Mouse (Mus musculus): ENCODE data around the gene Prn. TPM values are rescaled to one million over a fixed set of nuclear protein-coding genes. Genes with fewer than 3 reads are reported as not detected.
A peak's percentile ranks its signal among the peaks of the same experiment; 100 is the strongest.

The Prn gene
- polyA plus RNA-seq, 1 experiment from 2014 or later, result not detected

- Histone ChIP-seq H3K4me2 (replicated peaks) (no peak overlapping the region), H3K4me3 (replicated peaks; ENCODE audit: low read length) (no peak overlapping the region), H3K36me3 (replicated peaks; ENCODE audit: control insufficient read depth, insufficient read depth) (peaks cover 21% of the 10 kb centered on the region), H3K27ac (no peak overlapping the region), H3K9ac (no peak overlapping the region), H3K9me3 (ENCODE audit: control insufficient read depth, low read length) (no peaks in the 10 kb centered on the region), H3K27me3 (ENCODE audit: control insufficient read depth, insufficient read depth, low read length) (no peaks in the 10 kb centered on the region), H3K4me1 (replicated peaks; ENCODE audit: control insufficient read depth, insufficient read depth, low read length) (no peaks in the 10 kb centered on the region)
- no peak for ATAC-seq (ENCODE audit: low FRiP score)
- no peak for DNase-seq (ENCODE audit: low spot score)
- 78% methylated on average over 6 of the region's 6 CpGs for WGBS
Measured at GRCm38 (mm10) chr2:131941501-131941900, 31.7 kb downstream of the Prn start.

GRCm38 (mm10) chr2:131944370-131944769 lies 34.6 kb downstream of the Prn start:
- Histone ChIP-seq H3K9me3 (ENCODE audit: control insufficient read depth, low read length) (no peaks in the 10 kb centered on the region), H3K4me3 (replicated peaks; ENCODE audit: low read length) (no peak overlapping the region), H3K27ac (no peak overlapping the region), H3K27me3 (ENCODE audit: control insufficient read depth, insufficient read depth, low read length) (no peaks in the 10 kb centered on the region), H3K4me2 (replicated peaks) (no peak overlapping the region), H3K4me1 (replicated peaks; ENCODE audit: control insufficient read depth, insufficient read depth, low read length) (no peaks in the 10 kb centered on the region), H3K9ac (no peak overlapping the region), H3K36me3 (replicated peaks; ENCODE audit: control insufficient read depth, insufficient read depth) (no peaks in the 10 kb centered on the region)
- no peak for ATAC-seq (ENCODE audit: low FRiP score)
- DNase-seq (ENCODE audit: low spot score), result no peak
- 18% methylated on average over 1 of the region's 1 CpGs for WGBS

- H3K4me1 ChIP-seq (replicated peaks; ENCODE audit: control insufficient read depth, insufficient read depth, low read length), result no peaks in the 10 kb centered on the region
- no peak overlapping the region for H3K4me2 ChIP-seq (replicated peaks)
- no peak overlapping the region for H3K27ac ChIP-seq
- H3K9me3 ChIP-seq (ENCODE audit: control insufficient read depth, low read length), result no peaks in the 10 kb centered on the region
- DNase-seq (ENCODE audit: low spot score) (no peak), ATAC-seq (ENCODE audit: low FRiP score) (no peak)
- H3K27me3 ChIP-seq (ENCODE audit: control insufficient read depth, insufficient read depth, low read length), result no peaks in the 10 kb centered on the region
- H3K4me3 ChIP-seq (replicated peaks; ENCODE audit: low read length), result no peak overlapping the region
- H3K36me3 ChIP-seq (replicated peaks; ENCODE audit: control insufficient read depth, insufficient read depth), result no peaks in the 10 kb centered on the region
- 88% methylated on average over 8 of the region's 8 CpGs for WGBS
- no peak overlapping the region for H3K9ac ChIP-seq
Measured at GRCm38 (mm10) chr2:131945225-131945624, 35.5 kb downstream of the Prn start.

GRCm38 (mm10) chr2:131945765-131946164 lies 36.0 kb downstream of the Prn start:
- WGBS, result 90% methylated on average over 6 of the region's 6 CpGs

GRCm38 (mm10) chr2:131946351-131946750 lies 36.6 kb downstream of the Prn start:
- no peak for ATAC-seq (ENCODE audit: low FRiP score)
- 94% methylated on average over 16 of the region's 16 CpGs for WGBS
- Histone ChIP-seq H3K27me3 (ENCODE audit: control insufficient read depth, insufficient read depth, low read length) (no peaks in the 10 kb centered on the region), H3K36me3 (replicated peaks; ENCODE audit: control insufficient read depth, insufficient read depth) (no peaks in the 10 kb centered on the region), H3K9ac (no peak overlapping the region), H3K4me3 (replicated peaks; ENCODE audit: low read length) (no peak overlapping the region), H3K9me3 (ENCODE audit: control insufficient read depth, low read length) (no peaks in the 10 kb centered on the region), H3K4me1 (replicated peaks; ENCODE audit: control insufficient read depth, insufficient read depth, low read length) (no peaks in the 10 kb centered on the region), H3K4me2 (replicated peaks) (no peak overlapping the region), H3K27ac (no peak overlapping the region)
- DNase-seq (ENCODE audit: low spot score), result no peak

More at GRCm38 (mm10) chr2:131945765-131946164, 36.0 kb downstream of the Prn start:
- H3K4me3 ChIP-seq (replicated peaks; ENCODE audit: low read length), result no peak overlapping the region
- H3K9ac ChIP-seq, result no peak overlapping the region
- H3K36me3 ChIP-seq (replicated peaks; ENCODE audit: control insufficient read depth, insufficient read depth), result no peaks in the 10 kb centered on the region
- H3K4me2 ChIP-seq (replicated peaks), result no peak overlapping the region
- DNase-seq (ENCODE audit: low spot score), result no peak
- H3K27me3 ChIP-seq (ENCODE audit: control insufficient read depth, insufficient read depth, low read length), result no peaks in the 10 kb centered on the region
- no peak overlapping the region for H3K27ac ChIP-seq
- H3K4me1 ChIP-seq (replicated peaks; ENCODE audit: control insufficient read depth, insufficient read depth, low read length), result no peaks in the 10 kb centered on the region
- no peak for ATAC-seq (ENCODE audit: low FRiP score)
- no peaks in the 10 kb centered on the region for H3K9me3 ChIP-seq (ENCODE audit: control insufficient read depth, low read length)

GRCm38 (mm10) chr2:131948156-131948555 lies 38.4 kb downstream of the Prn start:
- 83% methylated on average over 3 of the region's 3 CpGs for WGBS
- no peak overlapping the region for H3K4me2 ChIP-seq (replicated peaks)
- H3K4me1 ChIP-seq (replicated peaks; ENCODE audit: control insufficient read depth, insufficient read depth, low read length), result peaks cover 3% of the 10 kb centered on the region; the same call in 1 of the 2 replicates
- no peak for ATAC-seq (ENCODE audit: low FRiP score)
- H3K9ac ChIP-seq, result no peak overlapping the region
- H3K27me3 ChIP-seq (ENCODE audit: control insufficient read depth, insufficient read depth, low read length), result peaks cover 11% of the 10 kb centered on the region; the same call in 1 of the 2 replicates
- no peak for DNase-seq (ENCODE audit: low spot score)
- no peak overlapping the region for H3K4me3 ChIP-seq (replicated peaks; ENCODE audit: low read length)
- no peak overlapping the region for H3K27ac ChIP-seq
- H3K36me3 ChIP-seq (replicated peaks; ENCODE audit: control insufficient read depth, insufficient read depth), result no peaks in the 10 kb centered on the region
- H3K9me3 ChIP-seq (ENCODE audit: control insufficient read depth, low read length), result no peaks in the 10 kb centered on the region

- H3K27ac ChIP-seq, result no peak overlapping the region
- H3K4me1 ChIP-seq (replicated peaks; ENCODE audit: control insufficient read depth, insufficient read depth, low read length), result peaks cover 3% of the 10 kb centered on the region; the same call in 1 of the 2 replicates
- peaks cover 19% of the 10 kb centered on the region for H3K27me3 ChIP-seq (ENCODE audit: control insufficient read depth, insufficient read depth, low read length)
- H3K4me3 ChIP-seq (replicated peaks; ENCODE audit: low read length), result no peak overlapping the region
- no peak for ATAC-seq (ENCODE audit: low FRiP score)
- H3K9ac ChIP-seq, result no peak overlapping the region
- no peaks in the 10 kb centered on the region for H3K36me3 ChIP-seq (replicated peaks; ENCODE audit: control insufficient read depth, insufficient read depth)
- H3K9me3 ChIP-seq (ENCODE audit: control insufficient read depth, low read length), result no peaks in the 10 kb centered on the region
- H3K4me2 ChIP-seq (replicated peaks), result no peak overlapping the region
- DNase-seq (ENCODE audit: low spot score), result no peak
- 80% methylated on average over 11 of the region's 11 CpGs for WGBS
Measured at GRCm38 (mm10) chr2:131948916-131949639, 39.3 kb downstream of the Prn start.

- Histone ChIP-seq H3K9me3 (ENCODE audit: control insufficient read depth, low read length) (no peaks in the 10 kb centered on the region), H3K9ac (no peak overlapping the region), H3K4me2 (replicated peaks) (no peak overlapping the region), H3K27me3 (ENCODE audit: control insufficient read depth, insufficient read depth, low read length) (peaks cover 28% of the 10 kb centered on the region), H3K27ac (no peak overlapping the region), H3K36me3 (replicated peaks; ENCODE audit: control insufficient read depth, insufficient read depth) (no peaks in the 10 kb centered on the region), H3K4me3 (replicated peaks; ENCODE audit: low read length) (no peak overlapping the region), H3K4me1 (replicated peaks; ENCODE audit: control insufficient read depth, insufficient read depth, low read length) (peaks cover 5% of the 10 kb centered on the region; the same call in 1 of the 2 replicates)
- 48% methylated on average over 9 of the region's 9 CpGs for WGBS
- ATAC-seq (ENCODE audit: low FRiP score) (peak; percentile 42; the same call in 1 of the 2 replicates), DNase-seq (ENCODE audit: low spot score) (peak; percentile 85)
Measured at GRCm38 (mm10) chr2:131949767-131950597, 40.2 kb downstream of the Prn start.

GRCm38 (mm10) chr2:131950598-131951095 lies 40.9 kb downstream of the Prn start, which contains the start of gene Prnd:
TSS of gene Prnd (plus strand) at chr2:131950861.
- H3K4me1 ChIP-seq (replicated peaks; ENCODE audit: control insufficient read depth, insufficient read depth, low read length), result peaks cover 7% of the 10 kb centered on the region; the same call in 1 of the 2 replicates
- DNase-seq (ENCODE audit: low spot score), result no peak
- no peak within 1 kb of the TSS for H3K4me2 ChIP-seq (replicated peaks)
- H3K4me3 ChIP-seq (replicated peaks; ENCODE audit: low read length), result no peak within 1 kb of the TSS
- H3K9ac ChIP-seq, result no peak within 1 kb of the TSS
- H3K9me3 ChIP-seq (ENCODE audit: control insufficient read depth, low read length), result no peaks in the 10 kb centered on the region
- no peak within 1 kb of the TSS for H3K27ac ChIP-seq
- WGBS, result 18% methylated on average over 11 of the region's 11 CpGs
- no peak for ATAC-seq (ENCODE audit: low FRiP score)
- H3K27me3 ChIP-seq (ENCODE audit: control insufficient read depth, insufficient read depth, low read length), result peaks cover 28% of the 10 kb centered on the region
- H3K36me3 ChIP-seq (replicated peaks; ENCODE audit: control insufficient read depth, insufficient read depth), result no peaks in the 10 kb centered on the region

Data from hindbrain, embryonic 14.5 days (tissue).